Mouse (Mus musculus) retina, postnatal 7 days (tissue): ENCODE data around the gene Agk.

Source experiments
- DNase-seq: peaks from one replicate; pipeline ENCODE4 v3.0.0-alpha.2; 2012; ENCODE audit warnings: low read depth, low spot score

The Agk gene

DNA sequence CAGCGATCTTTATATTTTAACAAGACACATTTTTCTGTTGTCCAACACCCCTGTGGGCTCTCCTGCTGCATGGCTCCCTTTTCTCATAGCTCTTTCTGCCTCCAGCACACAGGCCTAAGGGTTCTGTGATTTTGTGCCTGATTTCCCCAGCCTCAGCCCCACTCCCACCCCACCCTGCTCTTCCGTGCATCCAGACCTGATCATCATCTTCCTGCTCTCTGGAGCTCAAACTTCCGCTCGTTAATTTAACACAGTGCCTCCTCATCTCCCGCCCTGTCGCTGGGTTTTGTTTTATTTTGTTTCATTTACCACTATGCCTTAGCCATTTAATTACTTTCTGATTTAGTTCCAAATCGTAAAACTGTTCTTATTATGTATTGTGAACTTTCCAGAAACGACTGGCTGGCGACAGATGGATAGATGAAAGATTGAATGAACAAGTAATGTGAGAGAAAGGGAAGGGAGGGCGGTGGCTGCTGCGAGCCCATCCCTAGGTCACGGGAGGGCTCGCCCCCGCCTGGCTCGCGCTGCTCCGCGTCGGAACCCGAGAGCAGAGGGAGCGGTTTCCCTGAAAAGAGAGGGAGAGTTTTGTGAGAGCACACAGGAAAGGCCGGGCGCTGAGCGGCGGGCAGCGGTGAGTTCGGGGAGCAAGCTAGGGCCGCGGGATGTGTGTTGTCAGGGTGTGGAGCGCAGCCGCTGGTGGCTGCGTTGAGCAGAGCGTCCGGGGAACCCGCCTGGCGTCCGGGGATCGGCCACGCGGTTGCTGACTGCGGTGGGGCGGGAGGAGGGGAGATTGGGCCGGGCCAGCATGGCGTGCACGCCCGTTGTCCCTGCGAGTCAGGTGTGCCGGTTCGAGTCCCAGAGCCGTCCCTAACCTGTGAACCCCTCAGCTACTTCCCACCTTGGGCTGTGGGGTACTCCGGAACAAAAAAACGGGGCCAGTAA, at the start of gene Agk:
Agk (plus strand) TSS at position 276 of the 945 bp plus-strand sequence.
- peak; percentile 75 for DNase-seq

GRCm38 (mm10) chr6:40300707-40301106, 24.3 kb upstream of the Agk start:
- DNase-seq: no peak

- peak; percentile 51 for DNase-seq
Measured at GRCm38 (mm10) chr6:40303379-40303778, 21.6 kb upstream of the Agk start.

DNA sequence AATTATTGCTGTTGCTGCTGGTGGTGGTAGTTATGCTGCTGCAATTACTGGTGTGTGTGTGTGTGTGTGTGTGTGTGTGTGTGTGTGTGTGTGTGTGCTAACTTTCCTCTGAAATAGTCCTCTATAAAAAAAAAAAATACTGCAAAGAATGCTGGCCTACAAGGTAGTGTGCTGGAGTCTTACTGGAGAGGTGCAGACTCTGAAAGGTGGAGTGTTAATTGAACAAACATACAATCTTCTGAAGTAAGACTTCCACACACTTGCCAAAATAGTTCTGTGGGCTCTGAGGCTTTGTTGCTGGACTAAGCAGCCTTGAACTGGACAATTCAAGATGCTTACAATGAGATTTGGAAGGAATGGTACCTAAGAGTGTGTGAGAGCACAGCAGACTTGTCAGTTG, 20.0 kb upstream of the Agk start:
- DNase-seq: no peak

- no peak for DNase-seq
Measured at GRCm38 (mm10) chr6:40326341-40326740, 1.4 kb downstream of the Agk start.

- no peak for DNase-seq
Measured at GRCm38 (mm10) chr6:40333497-40333896, 8.5 kb downstream of the Agk start.

DNA sequence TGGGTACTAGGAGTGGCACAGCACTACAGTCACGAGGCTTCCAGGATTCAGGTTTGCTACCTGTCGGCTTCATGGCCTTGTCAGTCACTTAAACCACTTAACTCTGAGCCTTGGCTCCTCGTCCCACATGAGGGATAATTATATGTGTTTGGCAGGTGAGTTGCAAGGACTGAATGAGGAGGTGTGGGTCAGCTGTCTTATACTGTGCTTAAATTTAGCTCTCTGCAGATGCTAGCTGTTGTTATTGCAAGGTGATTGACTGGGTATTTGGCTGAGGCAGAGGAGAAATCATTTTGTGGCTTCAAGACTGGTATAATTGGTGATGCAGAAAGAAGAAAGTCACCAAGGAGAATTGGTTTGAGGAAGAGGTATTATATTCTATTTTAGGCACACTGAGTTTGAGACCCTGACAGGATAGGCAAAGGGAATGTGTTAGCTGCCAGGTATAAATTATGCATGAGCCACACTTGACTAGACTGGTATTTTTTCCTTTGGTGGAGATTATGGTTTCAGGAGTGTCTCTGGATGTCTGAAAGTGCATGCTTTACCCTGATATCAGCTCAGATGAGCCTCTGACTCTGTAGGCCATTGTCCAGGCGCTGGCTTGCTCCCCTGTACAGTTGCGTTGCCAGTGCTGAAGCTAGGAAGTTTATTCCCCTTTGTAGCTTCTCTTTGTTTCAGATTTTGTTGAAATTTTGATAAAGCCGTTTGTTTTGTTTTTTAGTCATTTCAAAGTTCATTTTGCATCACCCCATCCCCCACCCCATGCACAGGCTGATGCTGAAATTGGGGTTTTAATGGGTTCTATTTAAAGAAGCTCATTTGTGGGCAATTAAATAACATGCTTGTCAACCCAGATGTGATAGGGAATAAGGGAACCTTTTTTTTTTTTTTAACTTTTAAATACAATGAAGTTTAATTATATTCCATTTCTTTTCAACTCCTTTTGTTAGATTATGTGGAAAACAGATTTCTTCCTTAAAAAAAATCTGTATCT, 12.1 kb downstream of the Agk start:
- DNase-seq: no peak

DNA sequence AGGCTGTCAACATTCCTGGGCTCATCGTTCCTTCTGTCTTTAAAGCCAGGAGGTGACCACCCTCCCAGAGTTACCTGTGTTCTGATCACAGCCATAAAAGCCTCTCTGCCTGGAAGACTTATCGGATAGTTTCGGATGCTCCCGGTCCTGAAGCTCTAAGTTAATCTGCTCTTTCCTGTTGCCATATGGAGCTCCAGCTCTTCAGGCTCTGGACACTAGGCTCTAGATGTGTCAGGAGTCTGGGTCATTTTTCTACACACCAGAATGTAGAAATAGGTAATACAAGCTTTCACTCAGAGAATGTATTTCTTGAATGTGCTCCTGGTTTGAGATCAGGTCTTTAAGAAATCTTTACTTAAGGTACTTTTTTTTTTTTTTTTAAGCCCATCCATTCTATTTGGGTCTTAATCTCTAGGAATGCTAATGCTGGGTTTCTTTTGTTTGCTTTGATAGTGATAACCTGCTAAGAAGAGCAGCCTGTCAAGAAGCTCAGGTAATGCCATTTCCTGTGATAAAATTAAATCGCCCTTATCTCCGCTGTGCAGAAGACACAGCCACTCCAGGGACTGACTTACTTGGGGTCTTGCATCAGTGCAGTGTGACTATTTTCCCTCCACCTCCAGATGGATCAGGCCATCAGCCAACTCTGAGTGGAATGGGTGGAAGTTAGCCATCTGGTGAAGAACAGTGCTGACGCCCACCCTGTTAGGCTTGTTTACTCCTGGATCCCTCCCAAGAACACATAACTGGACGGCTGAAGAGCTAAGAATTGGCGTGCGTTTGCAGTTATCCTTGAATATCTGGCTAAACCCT, 22.2 kb downstream of the Agk start:
- no peak for DNase-seq

- no peak for DNase-seq
Measured at GRCm38 (mm10) chr6:40347772-40348111, 22.8 kb downstream of the Agk start.

GRCm38 (mm10) chr6:40350041-40350440, 25.1 kb downstream of the Agk start:
- no peak for DNase-seq

GRCm38 (mm10) chr6:40350856-40351255, 25.9 kb downstream of the Agk start:
- no peak for DNase-seq

DNA sequence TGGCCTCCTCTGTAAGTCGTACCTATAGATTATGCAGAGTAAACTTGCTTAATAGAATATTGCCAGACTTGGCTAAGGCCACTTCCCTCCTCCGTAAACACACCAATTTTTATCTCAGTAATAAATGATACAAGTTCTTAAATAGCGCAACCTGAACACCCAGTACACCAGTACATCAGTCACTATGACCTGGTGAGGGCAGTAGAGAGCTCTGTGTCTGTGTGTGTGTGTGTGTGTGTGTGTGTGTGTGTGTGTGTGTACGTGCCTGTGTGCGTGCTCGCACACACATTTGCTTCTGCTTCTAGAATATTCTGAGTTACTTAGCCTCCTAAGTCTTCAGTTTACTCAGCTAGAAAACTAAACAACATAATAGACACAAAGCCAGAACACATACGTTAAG, 28.4 kb downstream of the Agk start:
- no peak for DNase-seq

- no peak for DNase-seq
Measured at GRCm38 (mm10) chr6:40371031-40371430, 46.1 kb downstream of the Agk start.

DNA sequence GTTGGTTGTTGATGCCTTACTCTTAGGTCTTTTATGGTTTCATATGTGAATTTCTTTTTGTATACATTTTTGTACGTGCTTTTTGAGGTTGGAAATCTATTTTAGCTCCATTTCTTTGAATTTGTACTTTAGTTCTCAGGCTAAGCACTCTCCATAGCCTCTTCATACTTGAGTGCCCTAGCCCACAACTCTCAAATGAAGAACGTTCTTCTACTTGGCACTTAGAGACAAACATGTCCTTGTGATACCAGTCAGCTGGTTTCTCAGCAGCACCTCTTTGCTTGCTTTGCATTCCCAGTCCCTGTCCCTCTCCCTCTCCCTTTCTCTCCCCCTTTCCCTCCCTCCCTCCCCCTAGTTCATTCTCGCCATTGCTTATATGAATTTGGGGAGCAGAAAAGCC, 55.2 kb downstream of the Agk start:
- no peak for DNase-seq

GRCm38 (mm10) chr6:40381908-40382307, 56.9 kb downstream of the Agk start:
- no peak for DNase-seq

DNA sequence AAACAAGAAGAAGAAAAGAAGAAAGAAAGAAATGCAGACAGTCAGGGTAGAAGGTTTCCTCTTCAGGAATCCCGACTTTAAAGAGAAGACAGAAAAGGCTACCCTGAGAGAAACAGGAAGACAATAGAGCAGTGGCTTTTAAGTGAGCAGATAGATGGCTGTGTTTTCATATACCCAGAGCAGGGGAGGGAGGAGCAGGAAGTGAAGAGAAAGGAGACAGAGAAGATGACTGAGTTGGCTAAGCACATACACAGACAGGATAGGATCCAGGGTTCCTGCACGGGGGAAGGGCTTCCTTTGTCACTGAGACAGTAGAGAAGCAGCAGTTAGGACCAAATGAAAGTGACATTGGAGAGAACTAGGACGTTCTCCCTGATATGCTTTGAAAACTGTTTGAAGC, 60.7 kb downstream of the Agk start:
- no peak for DNase-seq

DNA sequence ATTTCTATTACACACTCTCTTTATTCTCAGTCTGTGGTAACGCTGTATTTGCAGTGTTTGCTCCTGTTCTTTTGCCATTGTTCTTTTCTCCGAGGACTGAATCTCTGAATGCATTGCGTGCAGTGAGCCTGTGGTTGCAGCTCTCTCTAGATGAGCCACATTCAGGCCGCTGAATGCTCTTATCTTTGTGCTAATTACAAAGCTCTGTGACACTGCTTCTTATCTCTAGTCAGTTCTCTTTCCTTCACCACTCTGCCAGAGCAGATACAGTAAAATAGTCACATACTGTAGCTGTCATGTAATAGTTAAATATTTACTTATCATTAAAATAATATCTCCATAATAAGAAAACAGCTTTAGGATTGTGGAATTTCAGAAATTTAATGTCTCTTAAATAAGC, 63.7 kb downstream of the Agk start:
- no peak for DNase-seq

DNA sequence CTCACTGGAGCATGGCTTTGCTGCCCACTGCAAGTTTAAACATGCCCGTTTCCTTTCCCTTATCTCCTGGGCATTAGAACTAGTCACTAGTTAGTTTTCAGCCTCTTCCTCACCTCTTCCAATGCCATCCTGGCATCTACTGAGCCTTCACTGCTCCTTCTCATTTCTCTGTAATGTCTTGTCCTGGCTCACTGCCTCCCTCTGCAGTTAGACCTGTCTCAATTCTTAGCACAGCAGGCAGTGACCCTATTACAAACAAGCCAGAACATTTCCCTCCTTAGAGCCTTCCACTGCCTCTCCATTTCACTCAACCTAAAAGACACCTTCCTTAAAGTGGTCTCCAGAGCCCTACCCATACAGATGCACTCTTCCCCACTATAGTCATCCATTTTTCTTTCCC, 66.0 kb downstream of the Agk start:
- DNase-seq: no peak

DNA sequence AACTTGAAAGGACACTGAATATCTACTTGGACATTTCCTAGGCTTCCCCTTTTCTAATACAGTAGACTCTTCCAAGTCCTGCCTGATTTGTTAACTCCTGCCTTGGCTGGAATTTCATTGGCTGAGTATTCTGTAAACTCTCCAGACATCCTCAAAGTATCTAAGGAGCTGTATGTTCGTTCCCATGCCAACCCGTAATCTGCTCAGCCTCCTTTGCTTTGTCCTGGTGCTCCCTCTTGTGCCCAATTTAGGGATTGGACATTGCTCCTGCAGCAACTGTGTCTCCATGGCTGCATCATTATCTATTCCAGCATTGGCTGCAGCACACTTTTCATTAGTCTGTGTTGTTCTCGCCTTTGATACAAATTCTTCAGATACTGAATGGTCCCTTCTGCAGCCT, 68.2 kb downstream of the Agk start:
- DNase-seq: peak; percentile 67

DNA sequence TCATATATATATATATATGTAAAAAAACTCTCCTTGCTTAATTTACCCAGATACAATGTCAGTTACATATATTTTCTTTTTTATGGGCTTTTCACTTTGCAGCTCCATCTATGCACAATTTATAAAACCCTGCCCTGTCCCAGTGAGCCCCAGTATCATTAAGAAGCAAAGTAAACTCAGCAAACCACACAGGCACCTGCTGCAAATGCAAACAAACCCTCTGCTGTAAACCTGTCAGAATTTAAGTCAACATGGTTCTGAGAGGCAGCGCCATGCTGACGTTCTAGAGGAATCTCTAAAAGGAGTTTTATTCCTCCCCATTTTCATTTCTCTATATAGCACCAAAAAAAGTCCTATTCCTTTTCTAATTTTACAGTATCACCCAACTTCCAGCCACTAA, 77.1 kb downstream of the Agk start:
- DNase-seq: no peak

GRCm38 (mm10) chr6:40403640-40404285, 78.8 kb downstream of the Agk start:
- no peak for DNase-seq
